14 mouse cellular contexts compared by ENCODE assay signal in genomic region chr7:51722420-51722819, GRCm38 (mm10).
DNase-seq lines count a peak whose midpoint lies in the region.
"Had no signal": no experiment of that assay in that cellular context is flagged by ENCODE, and none has a peak within 500 bp of the region (broad histone marks: within the 10 kb centered on the region; RNA-seq: fewer than 3 reads in every experiment).

No protein-coding gene starts in this region.

- intact Hi-C loops in left cerebral cortex, postnatal 4 days (cut with DNase I): no loop called here

- peak; percentile 40 for DNase-seq in 3T3-L1 (ENCODE audit: low read depth, low spot score)
- DNase-seq in NIH3T3 (ENCODE audit: low read depth): peak; percentile 40
- DNase-seq in induced T-regulatory cell, adult 2 months (ENCODE audit: low read depth): peak; percentile 12
- DNase-seq in mesoderm, embryonic 11.5 days (ENCODE audit: low read depth, low spot score): peak; percentile 51
- DNase-seq in spleen, postnatal 36 days (ENCODE audit: low spot score in 2 of 2): no peak
- no peak for DNase-seq in left cerebral cortex, postnatal 4 days
- DNase-seq: adrenal gland, adult 2 months; adrenal gland, postnatal 36 days; B cell, adult 2 months; cerebellum, adult 2 months; cerebellum, postnatal 14 days; gastrocnemius, postnatal 10 days; heart, adult 2 months; heart, postnatal 14 days had no signal

Comparison
In these comparisons a context has a peak if more than half of its experiments do, and no peak if none do; other contexts are left out.
1. DNase-seq: peak in 3T3-L1 (single experiment), NIH3T3 (single experiment), induced T-regulatory cell, adult 2 months (single experiment) and mesoderm, embryonic 11.5 days (single experiment); none in spleen, postnatal 36 days (0 of 2) and left cerebral cortex, postnatal 4 days (single experiment).